Mouse (Mus musculus) limb, embryonic 13.5 days (tissue): ENCODE results near the gene Mbnl1. TPM values are rescaled to one million over a fixed set of nuclear protein-coding genes. Genes with fewer than 3 reads are reported as not detected.

Experiments used
- ATAC-seq: fragments of 200-750 bp; cut with Nextera tagmentation; 2 replicates; pipeline ENCODE4 v1.8.0; 2017; ENCODE audit warnings: low read depth, moderate number of reproducible peaks, moderate TSS enrichment; ENCODE audit not compliant: low FRiP score
- H3K27ac ChIP-seq: fragments of 300-500 bp; sonication (generic); 2 replicates; pipeline ENCODE4 v1.5.1; 2015; ENCODE audit warnings: inconsistent platforms, mild to moderate bottlenecking, moderate library complexity
- H3K27me3 ChIP-seq: fragments of 300-500 bp; sonication (generic); 2 replicates; pipeline ENCODE4 v1.6.1; 2015; ENCODE audit warnings: mild to moderate bottlenecking, inconsistent platforms
- H3K36me3 ChIP-seq: fragments of 300-500 bp; sonication (generic); 2 replicates; pipeline ENCODE4 v1.6.1; 2015; ENCODE audit warnings: inconsistent platforms, mild to moderate bottlenecking, moderate library complexity
- H3K4me1 ChIP-seq: fragments of 300-500 bp; sonication (generic); 2 replicates; pipeline ENCODE4 v1.6.1; 2015; ENCODE audit warnings: inconsistent platforms
- H3K4me2 ChIP-seq: fragments of 300-500 bp; sonication (generic); replicated peaks from 2 replicates; pipeline ENCODE4 v1.6.1; 2015; ENCODE audit warnings: inconsistent platforms, mild to moderate bottlenecking, moderate library complexity
- H3K4me3 ChIP-seq: fragments of 300-500 bp; sonication (generic); 2 replicates; pipeline ENCODE4 v1.5.1; 2015; ENCODE audit warnings: moderate library complexity, mild to moderate bottlenecking, inconsistent platforms
- H3K9ac ChIP-seq: fragments of 300-500 bp; sonication (generic); 2 replicates; pipeline ENCODE4 v1.6.1; 2015; ENCODE audit warnings: mild to moderate bottlenecking, inconsistent platforms
- H3K9me3 ChIP-seq: fragments of 300-500 bp; sonication (generic); 2 replicates; pipeline ENCODE4 v1.6.1; 2016; ENCODE audit warnings: inconsistent platforms
- WGBS: fragments of 180-500 bp; shearing (Covaris S2); methylation state at CpG from one replicate; pipeline ENCODE4 v1.1.7; 2015; 5-methylcytosine and 5-hydroxymethylcytosine counted together
- polyA plus RNA-seq: library from polyadenylated mRNA; unstranded; fragments of >200 nt; fragmentation: Nextera tagmentation; extraction: Ambion mirVana; gene quantifications from 2 replicates; pipeline ENCODE4 v1.2.1, GENCODE M21; 2015

The Mbnl1 gene
- polyA plus RNA-seq, 1 experiment from 2014 or later = 89.7 TPM

DNA sequence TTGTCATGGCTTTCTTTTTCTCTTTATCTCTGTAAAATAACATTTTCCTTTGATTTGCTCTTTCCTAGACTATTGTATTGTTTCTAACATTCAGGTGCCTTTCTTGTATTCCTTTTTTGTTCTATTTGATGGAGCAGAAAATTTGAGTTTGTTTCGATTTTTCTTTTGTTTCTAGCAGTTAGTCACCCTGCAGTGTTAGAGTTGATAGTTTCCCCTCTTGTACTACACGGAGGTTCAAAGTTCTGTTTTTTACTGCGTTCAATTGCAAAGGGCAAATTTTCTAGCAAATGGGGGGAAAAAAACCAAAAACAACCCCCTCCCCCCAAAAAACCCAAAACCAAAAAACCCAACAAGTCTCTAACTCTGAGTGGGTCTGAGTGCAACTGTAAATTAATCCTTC lies 26.0 kb downstream of the Mbnl1 start:
- H3K27ac ChIP-seq = no peak overlapping the region
- H3K27me3 ChIP-seq = no peaks in the 10 kb centered on the region
- no peak overlapping the region for H3K4me2 ChIP-seq
- no peak overlapping the region for H3K4me3 ChIP-seq
- H3K9me3 ChIP-seq = no peaks in the 10 kb centered on the region
- WGBS = 84% methylated on average over 3 of the region's 3 CpGs
- no peak for ATAC-seq
- H3K36me3 ChIP-seq = no peaks in the 10 kb centered on the region
- H3K9ac ChIP-seq = no peak overlapping the region
- peaks cover 37% of the 10 kb centered on the region for H3K4me1 ChIP-seq

DNA sequence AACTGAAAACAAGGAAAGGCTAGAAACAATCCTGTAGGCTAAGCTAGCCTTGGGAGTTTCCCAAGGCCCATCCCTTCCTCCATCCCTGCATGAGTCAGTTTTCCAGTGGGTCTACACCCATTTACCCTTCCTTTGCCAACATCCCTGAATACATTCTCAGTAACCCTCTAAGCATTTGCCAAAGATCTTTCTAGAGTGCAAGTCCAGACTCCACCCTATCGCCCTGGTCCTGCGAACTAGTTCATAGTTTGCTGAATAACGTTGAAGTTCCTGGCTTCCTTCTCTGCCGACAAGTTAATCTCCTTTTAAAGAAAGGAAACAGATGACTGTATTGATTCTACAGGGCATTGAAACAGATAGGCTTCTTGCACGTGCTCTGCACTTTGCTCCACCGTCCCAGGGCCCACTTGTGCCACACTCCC lies 26.5 kb downstream of the Mbnl1 start:
- Histone ChIP-seq H3K27ac (no peak overlapping the region), H3K9ac (no peak overlapping the region), H3K27me3 (no peaks in the 10 kb centered on the region), H3K4me1 (peaks cover 40% of the 10 kb centered on the region), H3K36me3 (no peaks in the 10 kb centered on the region), H3K4me2 (peak overlapping the region; percentile 69), H3K9me3 (no peaks in the 10 kb centered on the region), H3K4me3 (no peak overlapping the region)
- WGBS = 61% methylated on average over 6 of the region's 6 CpGs
- no peak for ATAC-seq

DNA sequence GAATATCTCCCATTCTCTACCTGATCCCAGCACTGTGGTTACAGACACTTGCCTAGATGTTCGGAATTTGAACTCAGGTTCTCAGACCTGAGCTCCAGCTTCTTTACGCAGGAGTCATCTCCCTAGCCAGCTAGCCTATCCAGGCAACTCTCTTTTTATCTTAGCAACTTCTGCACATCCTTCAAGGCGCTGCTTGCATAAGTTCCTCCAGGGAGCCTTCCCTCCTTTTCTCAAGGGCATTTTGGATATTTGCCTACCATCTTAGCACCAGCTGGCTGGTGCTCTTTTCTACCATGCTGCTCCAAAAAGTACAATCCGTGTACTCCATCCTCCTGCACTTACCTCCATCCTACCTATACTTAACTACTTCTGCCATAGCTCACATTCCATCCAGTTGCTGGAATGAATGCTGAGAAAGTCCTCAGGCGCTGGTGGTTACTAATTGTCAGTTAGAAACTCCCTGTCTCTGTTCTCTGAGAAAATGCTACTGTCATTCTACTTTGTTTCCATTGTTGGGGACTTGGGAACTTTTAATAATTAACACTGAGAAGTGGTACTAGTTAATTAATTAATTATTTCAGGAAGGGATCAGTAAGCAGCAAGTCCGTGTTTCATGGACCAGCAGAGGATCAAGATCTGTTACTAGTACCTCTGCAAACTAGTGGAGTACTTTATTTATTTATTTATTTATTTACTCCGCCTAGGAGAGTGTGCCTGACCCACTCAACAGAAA lies 27.3 kb downstream of the Mbnl1 start:
- Histone ChIP-seq H3K9me3 (no peaks in the 10 kb centered on the region), H3K4me1 (peaks cover 47% of the 10 kb centered on the region), H3K9ac (peak overlapping the region; percentile 97), H3K4me2 (peak overlapping the region; percentile 69), H3K27me3 (no peaks in the 10 kb centered on the region), H3K27ac (peak overlapping the region; percentile 99), H3K4me3 (peak overlapping the region; percentile 92), H3K36me3 (no peaks in the 10 kb centered on the region)
- 49% methylated on average over 7 of the region's 7 CpGs for WGBS
- no peak for ATAC-seq

DNA sequence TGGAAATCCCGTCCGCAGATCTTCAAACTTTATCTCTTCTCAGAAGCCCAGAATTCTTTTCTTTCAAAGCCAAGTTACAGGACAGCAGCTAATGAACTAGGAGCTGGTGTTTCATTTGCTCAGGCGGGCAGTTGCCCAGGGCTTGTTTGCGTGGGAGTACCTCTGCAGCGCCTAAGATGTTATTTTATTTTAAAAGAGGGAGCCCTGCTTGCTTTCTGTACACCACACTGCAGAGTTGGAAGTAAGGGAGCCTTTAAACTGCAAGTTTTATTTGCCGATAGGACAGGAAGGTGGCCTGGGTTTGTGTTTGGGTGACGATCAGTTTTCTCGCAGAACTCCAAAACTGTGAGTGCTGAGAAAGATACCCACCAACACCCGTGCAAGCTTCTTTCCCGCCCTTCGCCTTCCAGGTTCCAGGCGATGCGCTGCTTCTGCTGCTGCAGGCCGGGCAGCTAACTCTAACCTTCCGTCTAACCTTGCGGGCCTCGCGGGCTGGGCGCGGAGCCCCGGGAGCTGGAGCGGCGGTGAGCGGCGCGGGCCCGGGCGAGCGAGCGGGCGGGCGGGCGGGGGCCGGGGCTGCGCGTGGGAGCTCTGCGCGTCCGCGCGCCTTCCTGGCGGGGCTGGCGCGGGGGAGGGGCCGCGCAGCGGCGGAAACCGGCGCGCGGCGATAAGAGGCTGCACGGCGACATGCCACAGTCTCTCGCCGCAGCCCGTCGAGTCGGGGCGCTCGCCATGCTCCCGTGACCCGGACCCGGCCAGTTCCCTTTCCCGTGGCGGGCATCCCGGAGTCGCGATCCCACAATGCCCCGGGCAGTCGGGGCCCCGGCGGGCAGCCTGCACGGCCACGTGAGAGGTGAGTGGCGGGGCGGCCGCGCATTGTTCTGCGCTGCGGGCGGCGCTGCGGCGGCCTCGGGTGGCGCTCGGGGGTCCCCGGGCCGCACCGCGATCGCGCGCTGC lies 28.2 kb downstream of the Mbnl1 start:
- H3K4me3 ChIP-seq = peak overlapping the region; percentile 92
- ATAC-seq = peak; percentile 86
- WGBS = under 1% methylated on average over 92 of the region's 96 CpGs
- no peaks in the 10 kb centered on the region for H3K36me3 ChIP-seq
- peak overlapping the region; percentile 97 for H3K9ac ChIP-seq
- peak overlapping the region; percentile 69 for H3K4me2 ChIP-seq
- peak overlapping the region; percentile 99 for H3K27ac ChIP-seq
- H3K9me3 ChIP-seq = no peaks in the 10 kb centered on the region
- H3K27me3 ChIP-seq = no peaks in the 10 kb centered on the region
- H3K4me1 ChIP-seq = peaks cover 49% of the 10 kb centered on the region

DNA sequence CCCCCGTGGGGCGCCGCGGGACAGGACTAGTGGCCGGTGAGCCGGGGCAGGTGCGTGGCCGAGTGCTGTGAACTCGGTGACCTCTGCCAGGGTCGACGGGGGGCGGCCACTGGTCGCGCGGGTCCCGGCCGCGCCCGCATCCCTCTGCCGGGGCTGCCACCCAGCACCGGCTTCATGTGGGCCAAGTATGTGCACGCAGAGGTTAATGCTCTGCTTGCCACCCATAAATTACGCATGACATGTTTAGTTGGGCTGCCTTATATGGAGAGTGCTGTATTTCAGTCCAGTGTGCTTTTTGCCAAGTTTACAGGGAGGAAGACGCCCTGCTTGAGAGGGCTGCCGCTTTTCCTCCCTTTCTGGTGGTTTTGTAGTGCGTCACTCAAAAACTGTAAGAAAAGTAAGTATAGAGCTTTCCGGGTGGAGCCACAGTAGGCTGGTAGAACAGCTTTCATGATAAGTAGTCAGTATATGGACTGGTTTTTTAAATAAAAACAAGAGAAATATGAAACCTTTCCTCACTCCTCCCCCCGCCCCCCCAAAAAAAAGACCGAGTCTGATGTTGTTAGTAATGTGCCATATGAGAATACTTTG lies 29.0 kb downstream of the Mbnl1 start:
- Histone ChIP-seq H3K27ac (peak overlapping the region; percentile 99), H3K9ac (peak overlapping the region; percentile 97), H3K9me3 (no peaks in the 10 kb centered on the region), H3K4me2 (peak overlapping the region; percentile 69), H3K27me3 (no peaks in the 10 kb centered on the region), H3K36me3 (no peaks in the 10 kb centered on the region), H3K4me3 (peak overlapping the region; percentile 92), H3K4me1 (peaks cover 49% of the 10 kb centered on the region)
- under 1% methylated on average over 28 of the region's 29 CpGs for WGBS
- ATAC-seq = peak; percentile 85

DNA sequence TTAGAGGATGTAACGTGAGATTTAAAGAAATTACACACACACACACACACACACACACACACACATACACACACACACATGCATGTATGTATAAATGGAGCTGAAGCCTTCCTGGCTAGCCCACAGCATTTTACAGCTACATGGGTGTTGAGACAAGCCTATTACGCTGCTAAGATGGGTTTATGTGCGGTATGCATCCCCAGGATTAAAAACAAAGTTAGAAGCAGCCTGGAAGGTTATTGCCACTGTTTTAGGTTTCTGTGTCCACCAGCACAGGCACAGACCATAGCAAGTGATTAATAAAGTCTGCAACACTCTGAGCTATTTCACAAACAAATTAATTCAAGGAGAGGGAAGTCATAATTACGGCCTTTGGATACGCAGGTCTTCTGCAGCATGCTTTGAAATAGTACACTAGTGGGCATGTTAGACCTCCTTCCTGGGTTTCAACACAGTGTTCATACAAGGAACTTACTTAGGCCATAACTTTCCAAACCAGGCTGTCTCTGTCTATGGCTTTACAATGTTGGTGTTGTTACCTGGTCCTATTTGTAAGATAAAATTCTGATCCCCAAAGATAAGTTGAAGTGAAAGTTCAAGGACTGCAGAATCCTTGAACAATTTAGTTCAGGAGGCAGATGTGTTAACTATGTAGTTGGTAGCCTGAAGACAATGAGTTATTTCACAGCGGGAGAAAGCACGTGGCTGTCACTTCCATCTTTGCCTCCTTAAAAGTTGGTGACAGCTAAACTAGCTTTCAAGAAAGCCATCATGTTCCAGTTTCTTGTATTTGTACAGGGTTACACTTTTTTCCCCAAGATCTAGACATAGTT lies 29.7 kb downstream of the Mbnl1 start:
- WGBS = 12% methylated on average over 7 of the region's 7 CpGs

DNA sequence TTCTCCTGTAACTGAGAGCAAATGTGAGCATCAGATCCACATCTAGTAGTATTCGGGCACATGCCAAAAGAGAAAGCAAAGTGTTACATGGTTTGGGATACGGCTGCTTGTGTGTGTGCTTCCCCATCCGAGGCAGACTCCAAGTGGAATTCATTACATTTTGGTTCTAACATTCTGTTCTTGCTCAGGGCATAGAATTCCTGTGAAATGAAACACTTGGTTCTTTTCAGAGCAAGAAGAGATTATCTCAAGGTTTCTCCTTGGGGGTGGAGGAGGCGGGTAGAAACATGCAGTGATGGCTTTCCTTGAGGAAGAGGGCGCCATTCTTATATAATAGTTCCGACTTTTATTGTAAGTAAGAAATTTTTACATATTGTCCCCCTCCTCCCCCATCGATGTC lies 30.6 kb downstream of the Mbnl1 start:
- Histone ChIP-seq H3K27me3 (no peaks in the 10 kb centered on the region), H3K9me3 (no peaks in the 10 kb centered on the region), H3K27ac (peak overlapping the region; percentile 22; the same call in 1 of the 2 replicates), H3K4me2 (peak overlapping the region; percentile 69), H3K9ac (0 out of 2 replicates have a peak overlapping the region, but pooled peaks have one; percentile 97), H3K4me3 (peak overlapping the region; percentile 92), H3K36me3 (no peaks in the 10 kb centered on the region), H3K4me1 (peaks cover 52% of the 10 kb centered on the region)
- 42% methylated on average over 7 of the region's 7 CpGs for WGBS
- ATAC-seq = no peak

More for the DNA sequence above, 29.7 kb downstream of the Mbnl1 start:
- peaks cover 52% of the 10 kb centered on the region for H3K4me1 ChIP-seq
- H3K9me3 ChIP-seq = no peaks in the 10 kb centered on the region
- peak overlapping the region; percentile 92 for H3K4me3 ChIP-seq
- ATAC-seq = peak; percentile 14; the same call in 1 of the 2 replicates
- H3K27ac ChIP-seq = peak overlapping the region; percentile 99
- H3K36me3 ChIP-seq = no peaks in the 10 kb centered on the region
- peak overlapping the region; percentile 97 for H3K9ac ChIP-seq
- no peaks in the 10 kb centered on the region for H3K27me3 ChIP-seq
- H3K4me2 ChIP-seq = peak overlapping the region; percentile 69

DNA sequence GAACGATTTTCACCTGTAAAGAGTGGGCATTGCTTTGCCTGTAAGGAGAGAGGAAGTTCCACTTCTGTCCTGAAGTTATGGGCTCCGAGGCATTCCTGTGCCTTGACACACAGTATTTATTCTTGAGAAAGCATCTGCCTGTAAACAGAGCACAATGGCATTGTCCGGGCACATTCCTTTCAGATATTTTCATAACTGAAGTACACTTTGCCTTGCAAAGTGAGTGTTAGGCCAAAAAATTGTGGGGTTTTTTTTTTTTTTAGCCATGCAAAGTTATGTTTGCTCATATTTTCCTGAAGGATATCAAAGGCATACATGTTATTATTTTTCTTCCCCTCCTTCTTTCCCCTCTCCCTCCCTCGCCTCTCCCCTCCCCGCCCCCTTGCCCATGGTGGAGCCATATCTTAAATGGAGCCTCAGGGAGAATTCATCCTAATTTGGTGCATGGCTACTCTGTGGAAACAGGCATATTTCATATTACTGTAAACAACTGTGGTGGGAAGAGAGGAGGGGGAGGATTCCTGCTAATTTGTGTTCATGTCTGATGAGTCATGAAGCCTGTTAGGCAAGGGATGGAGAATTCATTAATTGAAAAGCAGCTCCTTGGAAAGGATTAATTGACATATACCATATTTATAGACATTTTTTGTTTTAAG lies 32.3 kb downstream of the Mbnl1 start:
- no peak for ATAC-seq

DNA sequence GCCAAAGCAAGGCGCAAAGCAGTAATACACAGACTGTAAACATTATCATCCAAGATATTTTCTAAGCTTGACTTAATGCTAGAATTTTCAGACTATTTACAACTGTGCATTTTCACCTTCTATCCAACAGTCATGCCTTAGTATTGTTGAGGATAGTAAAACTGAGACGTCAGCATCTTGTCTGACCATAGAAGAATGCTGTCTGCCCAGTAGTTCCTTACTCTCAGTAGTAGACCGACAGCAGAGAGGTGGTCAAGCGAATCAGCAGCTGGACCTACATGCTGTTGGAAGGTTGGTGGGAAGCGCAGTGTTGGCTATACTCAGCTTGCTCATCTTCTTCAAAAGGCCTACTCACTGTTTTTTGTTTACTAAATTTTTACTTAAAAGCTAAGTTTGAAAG lies 34.2 kb downstream of the Mbnl1 start:
- no peaks in the 10 kb centered on the region for H3K27me3 ChIP-seq
- no peaks in the 10 kb centered on the region for H3K9me3 ChIP-seq
- H3K4me1 ChIP-seq = peaks cover 37% of the 10 kb centered on the region
- no peak overlapping the region for H3K4me3 ChIP-seq
- 89% methylated on average over 5 of the region's 5 CpGs for WGBS
- H3K9ac ChIP-seq = no peak overlapping the region
- no peaks in the 10 kb centered on the region for H3K36me3 ChIP-seq
- no peak for ATAC-seq
- no peak overlapping the region for H3K27ac ChIP-seq
- no peak overlapping the region for H3K4me2 ChIP-seq

More for the DNA sequence above, 32.3 kb downstream of the Mbnl1 start:
- Histone ChIP-seq H3K4me2 (0 out of 2 replicates have a peak overlapping the region, but pooled peaks have one; percentile 15), H3K9me3 (no peaks in the 10 kb centered on the region), H3K4me3 (no peak overlapping the region), H3K27me3 (no peaks in the 10 kb centered on the region), H3K4me1 (peaks cover 42% of the 10 kb centered on the region), H3K9ac (no peak overlapping the region), H3K36me3 (no peaks in the 10 kb centered on the region), H3K27ac (no peak overlapping the region)
- WGBS = 61% methylated on average over 5 of the region's 5 CpGs

DNA sequence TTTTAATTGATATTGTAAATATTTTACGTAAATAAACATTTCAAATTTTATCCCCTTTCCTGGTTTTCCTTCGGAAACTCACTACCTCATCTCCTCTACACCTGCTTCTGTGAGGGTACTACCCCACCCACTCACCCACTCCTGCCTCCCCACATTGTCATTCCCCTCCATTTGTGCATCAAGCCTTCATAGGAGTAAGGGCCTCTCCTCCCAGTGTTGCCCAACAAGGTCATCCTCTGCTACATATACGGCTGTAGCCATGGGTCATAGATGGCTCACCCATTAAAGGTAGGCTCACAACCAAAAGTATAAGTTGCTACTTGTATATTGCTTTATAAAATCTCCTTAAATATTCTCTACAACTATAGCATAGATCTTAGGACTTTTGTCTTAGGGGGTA lies 34.9 kb downstream of the Mbnl1 start:
- H3K27ac ChIP-seq = no peak overlapping the region
- H3K9me3 ChIP-seq = no peaks in the 10 kb centered on the region
- ATAC-seq = no peak
- WGBS = 75% methylated on average over 3 of the region's 3 CpGs
- no peak overlapping the region for H3K4me2 ChIP-seq
- H3K4me3 ChIP-seq = no peak overlapping the region
- H3K27me3 ChIP-seq = no peaks in the 10 kb centered on the region
- no peaks in the 10 kb centered on the region for H3K36me3 ChIP-seq
- peaks cover 32% of the 10 kb centered on the region for H3K4me1 ChIP-seq
- H3K9ac ChIP-seq = no peak overlapping the region

DNA sequence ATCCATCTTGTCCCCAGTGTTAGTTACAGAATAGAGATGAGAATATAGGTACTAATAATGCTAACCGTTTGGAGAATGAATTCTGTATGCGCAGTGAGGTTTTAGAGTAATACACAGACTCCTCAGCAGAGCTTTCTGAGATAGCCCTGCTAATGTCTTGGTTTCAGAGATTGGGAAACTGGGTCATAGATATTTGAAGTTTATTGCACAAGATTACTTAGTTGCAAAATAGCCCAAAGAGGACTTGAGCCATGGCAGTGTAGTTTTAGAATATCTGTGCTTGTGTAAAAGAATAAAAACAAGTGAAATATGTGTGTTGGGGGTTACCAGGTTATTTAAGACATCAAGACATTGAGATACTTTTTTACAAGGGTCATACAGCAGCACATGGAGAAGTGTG lies 35.3 kb downstream of the Mbnl1 start:
- H3K4me2 ChIP-seq = no peak overlapping the region
- no peak for ATAC-seq
- no peaks in the 10 kb centered on the region for H3K36me3 ChIP-seq
- no peak overlapping the region for H3K27ac ChIP-seq
- H3K4me3 ChIP-seq = no peak overlapping the region
- H3K9me3 ChIP-seq = no peaks in the 10 kb centered on the region
- no peak overlapping the region for H3K9ac ChIP-seq
- no peaks in the 10 kb centered on the region for H3K27me3 ChIP-seq
- peaks cover 29% of the 10 kb centered on the region for H3K4me1 ChIP-seq
- WGBS = 94% methylated on average over 2 of the region's 2 CpGs
